Mouse (Mus musculus) small intestine, adult 2 months (tissue): ENCODE measurements around the gene Nr2f2. TPM values are rescaled to one million over a fixed set of nuclear protein-coding genes. Genes with fewer than 3 reads are reported as not detected.
A peak's percentile ranks its signal among the peaks of the same experiment; 100 is the strongest.

Source experiments
- H3K27ac ChIP-seq: fragments of 200-500 bp; 2 replicates; pipeline ENCODE4 v1.5.1; 2012; ENCODE audit warnings: low read depth, low read length, control low read depth, inconsistent platforms; ENCODE audit not compliant: insufficient read depth
- H3K27me3 ChIP-seq: fragments of 200-500 bp; 2 replicates; pipeline ENCODE4 v1.6.1; 2012; ENCODE audit warnings: mild to moderate bottlenecking, moderate library complexity, low read length, inconsistent platforms; ENCODE audit not compliant: control insufficient read depth, insufficient read depth
- H3K36me3 ChIP-seq: fragments of 200-500 bp; 2 replicates; pipeline ENCODE4 v1.6.1; 2012; ENCODE audit warnings: mild to moderate bottlenecking, low read length, control low read depth, inconsistent platforms; ENCODE audit not compliant: control insufficient read depth, insufficient read depth
- H3K4me1 ChIP-seq: fragments of 200-500 bp; 2 replicates; pipeline ENCODE4 v1.6.1; 2012; ENCODE audit warnings: low read length, inconsistent platforms, mixed read lengths; ENCODE audit not compliant: control insufficient read depth, insufficient read depth, insufficient read length
- H3K4me3 ChIP-seq: fragments of 200-500 bp; 2 replicates; pipeline ENCODE4 v1.5.1; 2012; ENCODE audit warnings: low read depth, mild to moderate bottlenecking, control low read depth, inconsistent platforms, low read length, moderate library complexity
- CTCF ChIP-seq: fragments of 200-500 bp; IDR thresholded peaks from 2 replicates; pipeline ENCODE4 v1.5.1; 2012; ENCODE audit warnings: low read depth, mild to moderate bottlenecking, control low read depth, inconsistent platforms, low read length, moderate library complexity, mixed read lengths; ENCODE audit not compliant: insufficient replicate concordance, insufficient read length; ENCODE audit errors: extremely low read depth
- POLR2A ChIP-seq: fragments of 200-500 bp; IDR thresholded peaks from 2 replicates; pipeline ENCODE4 v1.6.1; 2012; ENCODE audit warnings: low read depth, mild to moderate bottlenecking, control low read depth, inconsistent platforms, low read length, moderate library complexity
- WGBS: fragments of 180-500 bp; shearing (Covaris S2); methylation state at CpG from one replicate; pipeline ENCODE4 v1.1.7; 2018; 5-methylcytosine and 5-hydroxymethylcytosine counted together
- polyA plus RNA-seq: library from polyadenylated mRNA; depleted of rRNA; stranded (reverse); fragments of >200 nt; gene quantifications from 2 replicates; pipeline ENCODE4 v1.2.3, GENCODE M21; 2012; rRNA removed

Gene Nr2f2
- polyA plus RNA-seq: 21.9 and 35.0 TPM in 2 replicates

DNA sequence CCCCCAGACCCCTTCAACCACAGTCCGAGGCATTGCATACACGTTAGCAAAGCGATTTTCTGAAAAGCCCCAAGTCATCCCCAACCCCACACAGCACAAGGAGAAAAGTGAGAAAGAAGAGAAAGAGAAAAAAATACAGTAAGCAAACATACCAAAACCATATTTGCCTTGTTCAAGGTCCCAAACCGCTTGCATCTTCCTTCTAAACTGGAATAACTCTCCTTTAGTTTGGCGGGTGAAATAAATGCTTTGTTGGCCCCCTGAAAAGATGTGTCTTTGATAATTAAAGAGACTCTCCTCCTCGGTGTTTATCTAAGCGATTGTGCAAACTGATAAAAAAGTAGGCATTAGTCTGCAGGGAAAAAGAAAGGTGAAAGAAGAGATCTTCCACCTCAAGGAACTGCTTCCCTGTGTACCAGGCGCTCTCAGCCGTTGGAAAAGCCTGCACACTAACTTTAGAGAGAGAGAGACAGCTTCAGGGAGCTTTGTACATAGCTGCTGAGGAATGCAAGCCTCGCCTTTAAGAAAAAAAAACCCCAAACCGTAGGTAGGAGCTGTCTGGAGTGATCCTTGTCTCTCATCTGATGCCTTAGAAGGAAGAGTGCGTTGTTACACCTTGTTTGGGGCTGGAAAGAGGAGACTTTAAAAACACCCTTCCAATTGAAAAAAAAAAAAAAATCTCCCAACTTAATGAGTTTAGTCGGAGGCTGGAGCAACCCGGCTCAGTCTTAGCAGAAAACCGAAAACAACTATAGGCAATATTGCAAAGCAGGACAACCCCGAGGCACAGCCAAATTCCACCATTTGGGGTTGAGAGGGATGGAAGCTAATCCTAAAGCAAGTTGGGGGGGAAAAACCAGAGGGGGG lies at the start of gene Nr2f2:
Gene Nr2f2 (minus strand): TSS at position 795 of the 867 bp plus-strand sequence.
- Histone ChIP-seq H3K4me1 (peaks cover 4% of the 10 kb centered on the region), H3K4me3 (peak within 1 kb of the TSS; percentile 56), H3K27me3 (peaks cover 55% of the 10 kb centered on the region), H3K36me3 (no peaks in the 10 kb centered on the region), H3K27ac (peak within 1 kb of the TSS; percentile 61)
- 10% methylated on average over 16 of the region's 16 CpGs for WGBS
- TF ChIP-seq POLR2A (no peak), CTCF (no peak)

DNA sequence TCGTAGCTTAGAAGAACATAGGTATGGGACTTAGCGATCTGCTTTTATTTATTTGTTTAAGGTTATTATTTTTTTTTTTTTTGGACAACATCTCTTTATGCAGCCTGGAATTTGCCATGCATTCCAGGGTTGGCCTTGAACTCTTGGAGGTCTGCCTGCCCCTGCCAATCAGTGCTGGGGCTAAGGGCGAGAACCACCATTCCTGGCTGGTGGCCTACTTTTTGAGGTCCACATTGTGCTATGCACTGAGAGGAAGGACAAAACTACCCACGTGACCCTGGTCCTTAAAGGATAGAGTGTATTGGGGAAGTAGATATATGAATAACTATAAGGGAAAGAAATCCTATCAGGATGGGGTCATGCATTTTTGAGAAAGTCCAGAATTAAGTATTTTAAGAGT lies 47.9 kb upstream of the Nr2f2 start:
- TF ChIP-seq CTCF (no peak), POLR2A (no peak)
- Histone ChIP-seq H3K36me3 (no peaks in the 10 kb centered on the region), H3K27me3 (no peaks in the 10 kb centered on the region), H3K27ac (no peak overlapping the region), H3K4me3 (no peak overlapping the region), H3K4me1 (no peaks in the 10 kb centered on the region)
- WGBS: 90% methylated on average over 4 of the region's 4 CpGs

DNA sequence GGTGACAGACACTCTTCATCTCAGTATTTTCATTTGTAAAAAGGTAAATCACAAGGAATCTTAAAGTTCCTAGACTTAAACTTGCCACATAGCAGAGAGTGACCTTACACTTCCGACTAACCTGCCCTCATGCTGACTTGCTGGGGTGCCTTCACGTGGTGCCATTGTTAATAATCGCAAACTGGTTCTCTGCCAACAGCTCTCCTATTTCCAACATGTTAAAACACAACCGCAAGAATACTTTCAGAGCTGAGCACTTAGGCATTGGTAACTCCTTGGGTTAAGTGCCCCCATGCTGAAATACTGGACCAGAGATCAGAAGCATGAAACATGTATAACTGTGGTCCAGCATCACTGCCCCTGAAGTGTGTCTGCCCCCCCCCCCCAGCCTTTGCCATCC lies 47.1 kb upstream of the Nr2f2 start:
- H3K27me3 ChIP-seq: no peaks in the 10 kb centered on the region
- no peaks in the 10 kb centered on the region for H3K36me3 ChIP-seq
- TF ChIP-seq POLR2A (no peak), CTCF (no peak)
- no peak overlapping the region for H3K4me3 ChIP-seq
- 87% methylated on average over 4 of the region's 4 CpGs for WGBS
- no peak overlapping the region for H3K27ac ChIP-seq
- H3K4me1 ChIP-seq: no peaks in the 10 kb centered on the region

DNA sequence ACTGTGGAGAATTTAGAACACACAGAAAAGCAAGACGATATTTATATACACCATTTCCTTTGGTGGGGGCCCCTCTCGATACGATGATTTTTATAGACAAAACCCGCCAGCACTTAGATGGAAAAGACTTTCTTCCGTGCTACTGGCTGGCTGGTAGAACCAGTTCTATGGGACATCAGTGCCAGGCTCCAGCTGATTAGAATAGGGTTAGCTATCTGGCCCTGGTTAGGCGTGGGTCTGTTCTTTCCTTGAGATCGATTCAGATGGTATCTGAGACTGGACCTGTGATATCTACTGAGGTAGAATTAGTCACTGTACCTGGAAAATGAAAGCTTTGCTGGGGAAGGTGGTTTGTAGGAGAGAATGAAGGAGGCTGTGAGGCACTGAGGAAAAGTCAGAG lies 46.4 kb upstream of the Nr2f2 start:
- H3K27ac ChIP-seq: no peak overlapping the region
- no peaks in the 10 kb centered on the region for H3K27me3 ChIP-seq
- TF ChIP-seq POLR2A (no peak), CTCF (no peak)
- no peak overlapping the region for H3K4me3 ChIP-seq
- no peaks in the 10 kb centered on the region for H3K36me3 ChIP-seq
- H3K4me1 ChIP-seq: no peaks in the 10 kb centered on the region
- WGBS: 49% methylated on average over 7 of the region's 7 CpGs

DNA sequence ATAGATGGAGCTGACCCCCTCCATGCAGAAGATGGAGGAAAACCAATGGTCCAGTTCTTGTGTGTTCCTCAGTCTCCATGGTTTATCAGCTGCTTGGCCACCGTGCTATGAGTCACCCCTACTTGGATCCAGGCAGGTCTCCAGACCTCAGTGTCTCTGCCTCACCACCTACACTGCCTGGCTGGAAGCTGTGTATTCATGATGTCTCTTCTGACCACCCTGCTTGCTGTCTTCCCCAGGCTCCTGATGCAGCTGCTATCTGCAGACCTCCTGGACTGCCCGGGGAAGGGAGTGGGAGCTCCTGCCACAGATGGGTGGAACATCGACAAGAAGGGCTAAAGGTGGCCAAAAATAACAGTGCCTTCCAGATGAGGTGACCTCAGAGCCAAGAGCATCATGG lies 43.8 kb upstream of the Nr2f2 start:
- TF ChIP-seq POLR2A: no peak
- TF ChIP-seq CTCF: no peak
- H3K36me3 ChIP-seq: no peaks in the 10 kb centered on the region

DNA sequence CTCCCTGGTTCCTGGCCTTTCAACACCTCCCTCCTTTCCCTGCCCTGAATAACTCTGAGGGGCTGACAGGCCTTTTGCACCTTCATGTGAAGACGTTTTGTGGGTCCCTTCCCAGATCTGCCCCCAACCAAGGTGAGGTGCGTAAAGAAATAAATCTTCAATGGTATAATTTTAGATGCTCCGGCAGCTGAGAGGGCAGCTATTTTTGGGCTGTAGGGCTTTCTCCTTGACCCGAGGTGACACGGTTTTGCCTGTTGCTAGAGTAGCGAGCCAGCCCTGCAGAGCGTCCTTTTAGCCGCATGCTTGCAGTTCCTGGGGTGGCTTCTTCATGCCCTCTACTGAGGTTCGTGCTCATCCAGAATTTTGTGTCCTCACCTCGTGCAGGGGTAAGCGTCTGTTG lies 43.4 kb upstream of the Nr2f2 start:
- Histone ChIP-seq H3K4me1 (no peaks in the 10 kb centered on the region), H3K27me3 (no peaks in the 10 kb centered on the region), H3K4me3 (no peak overlapping the region), H3K27ac (no peak overlapping the region), H3K36me3 (no peaks in the 10 kb centered on the region)
- no peak for TF ChIP-seq POLR2A
- TF ChIP-seq CTCF: no peak
- 83% methylated on average over 11 of the region's 11 CpGs for WGBS

More for the DNA sequence above, 43.8 kb upstream of the Nr2f2 start:
- Histone ChIP-seq H3K4me3 (no peak overlapping the region), H3K27me3 (no peaks in the 10 kb centered on the region), H3K4me1 (no peaks in the 10 kb centered on the region), H3K27ac (no peak overlapping the region)
- WGBS: 65% methylated on average over 3 of the region's 3 CpGs

DNA sequence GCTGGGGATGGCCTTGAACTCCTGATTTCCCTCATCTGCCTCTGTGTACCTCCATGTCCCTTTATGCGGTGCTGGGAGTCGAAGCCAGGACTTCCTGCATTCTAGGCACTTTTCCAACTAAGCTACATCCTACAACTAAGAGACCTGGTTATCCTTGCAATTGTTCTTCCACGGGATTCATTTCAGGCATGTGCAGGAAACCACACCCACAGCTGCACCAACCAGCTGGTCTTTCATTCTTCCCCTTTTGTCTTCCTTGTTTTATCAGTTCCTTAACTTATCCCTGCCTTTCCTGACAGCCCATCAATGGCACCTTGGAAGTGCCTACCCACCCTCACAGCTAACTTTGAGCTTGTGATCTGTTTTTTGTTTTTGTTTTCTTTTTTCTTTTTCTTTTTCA lies 42.3 kb upstream of the Nr2f2 start:
- no peak overlapping the region for H3K27ac ChIP-seq
- TF ChIP-seq CTCF (no peak), POLR2A (no peak)
- no peaks in the 10 kb centered on the region for H3K4me1 ChIP-seq
- H3K4me3 ChIP-seq: no peak overlapping the region
- H3K27me3 ChIP-seq: no peaks in the 10 kb centered on the region
- whole genome bisulfite sequencing: 63% methylated on average over 3 of the region's 3 CpGs
- no peaks in the 10 kb centered on the region for H3K36me3 ChIP-seq
